Mouse (Mus musculus): ENCODE results near the gene Arfgef3. TPM values are rescaled to one million over a fixed set of nuclear protein-coding genes. Genes with fewer than 3 reads are reported as not detected.
A peak's percentile ranks its signal among the peaks of the same experiment; 100 is the strongest.

Gene Arfgef3
- polyA plus RNA-seq, 1 experiment from 2014 or later = 1.8 TPM

- Histone ChIP-seq H3K9me3 (ENCODE audit: control insufficient read depth, low read length) (no peaks in the 10 kb centered on the region; the same call in 1 of the 2 replicates), H3K4me3 (ENCODE audit: low read length) (no peak overlapping the region), H3K27ac (ENCODE audit: low read length) (no peak overlapping the region), H3K4me2 (ENCODE audit: low read depth, low read length) (no peak overlapping the region), H3K9ac (ENCODE audit: low read depth, low read length) (no peak overlapping the region), H3K36me3 (ENCODE audit: control insufficient read depth, insufficient read depth, low read length) (no peaks in the 10 kb centered on the region), H3K27me3 (replicated peaks; ENCODE audit: control insufficient read depth, insufficient read depth, low read length) (no peaks in the 10 kb centered on the region), H3K4me1 (ENCODE audit: control insufficient read depth, insufficient read depth, low read length) (no peaks in the 10 kb centered on the region)
- no peak for ATAC-seq
- WGBS = 90% methylated on average over 2 of the region's 2 CpGs
These were observed 82.8 kb downstream of the Arfgef3 start for GRCm38 (mm10) chr10:18660998-18661397.

- Histone ChIP-seq H3K9me3 (ENCODE audit: control insufficient read depth, low read length) (no peaks in the 10 kb centered on the region; the same call in 1 of the 2 replicates), H3K9ac (ENCODE audit: low read depth, low read length) (no peak overlapping the region), H3K4me1 (ENCODE audit: control insufficient read depth, insufficient read depth, low read length) (no peaks in the 10 kb centered on the region), H3K4me3 (ENCODE audit: low read length) (no peak overlapping the region), H3K36me3 (ENCODE audit: control insufficient read depth, insufficient read depth, low read length) (no peaks in the 10 kb centered on the region), H3K4me2 (ENCODE audit: low read depth, low read length) (no peak overlapping the region), H3K27me3 (replicated peaks; ENCODE audit: control insufficient read depth, insufficient read depth, low read length) (no peaks in the 10 kb centered on the region), H3K27ac (ENCODE audit: low read length) (no peak overlapping the region)
- 88% methylated on average over 1 of the region's 1 CpGs for WGBS
- ATAC-seq = no peak
These were observed 86.2 kb downstream of the Arfgef3 start for GRCm38 (mm10) chr10:18657588-18657987.

GRCm38 (mm10) chr10:18647069-18647468 is 96.7 kb downstream of the Arfgef3 start:
- WGBS = 71% methylated on average over 1 of the region's 1 CpGs
- ATAC-seq = no peak

GRCm38 (mm10) chr10:18646035-18646434 is 97.7 kb downstream of the Arfgef3 start:
- H3K4me3 ChIP-seq (ENCODE audit: low read length) = no peak overlapping the region
- H3K4me2 ChIP-seq (ENCODE audit: low read depth, low read length) = no peak overlapping the region
- no peaks in the 10 kb centered on the region for H3K36me3 ChIP-seq (ENCODE audit: control insufficient read depth, insufficient read depth, low read length)
- 51% methylated on average over 10 of the region's 10 CpGs for WGBS
- no peaks in the 10 kb centered on the region for H3K27me3 ChIP-seq (replicated peaks; ENCODE audit: control insufficient read depth, insufficient read depth, low read length)
- no peaks in the 10 kb centered on the region; the same call in 1 of the 2 replicates for H3K4me1 ChIP-seq (ENCODE audit: control insufficient read depth, insufficient read depth, low read length)
- peak; percentile 46; the same call in 1 of the 2 replicates for ATAC-seq
- no peak overlapping the region for H3K9ac ChIP-seq (ENCODE audit: low read depth, low read length)
- no peaks in the 10 kb centered on the region for H3K9me3 ChIP-seq (ENCODE audit: control insufficient read depth, low read length)
- no peak overlapping the region for H3K27ac ChIP-seq (ENCODE audit: low read length)

More at GRCm38 (mm10) chr10:18647069-18647468, 96.7 kb downstream of the Arfgef3 start:
- no peak overlapping the region for H3K4me2 ChIP-seq (ENCODE audit: low read depth, low read length)
- no peaks in the 10 kb centered on the region for H3K36me3 ChIP-seq (ENCODE audit: control insufficient read depth, insufficient read depth, low read length)
- H3K4me1 ChIP-seq (ENCODE audit: control insufficient read depth, insufficient read depth, low read length) = no peaks in the 10 kb centered on the region; the same call in 1 of the 2 replicates
- no peak overlapping the region for H3K4me3 ChIP-seq (ENCODE audit: low read length)
- no peaks in the 10 kb centered on the region for H3K27me3 ChIP-seq (replicated peaks; ENCODE audit: control insufficient read depth, insufficient read depth, low read length)
- H3K9me3 ChIP-seq (ENCODE audit: control insufficient read depth, low read length) = no peaks in the 10 kb centered on the region
- H3K9ac ChIP-seq (ENCODE audit: low read depth, low read length) = no peak overlapping the region
- no peak overlapping the region for H3K27ac ChIP-seq (ENCODE audit: low read length)

- no peak for ATAC-seq
- H3K9me3 ChIP-seq (ENCODE audit: control insufficient read depth, low read length) = no peaks in the 10 kb centered on the region
- H3K27me3 ChIP-seq (replicated peaks; ENCODE audit: control insufficient read depth, insufficient read depth, low read length) = no peaks in the 10 kb centered on the region
- no peak overlapping the region for H3K9ac ChIP-seq (ENCODE audit: low read depth, low read length)
- 100% methylated on average over 1 of the region's 1 CpGs for WGBS
- H3K4me1 ChIP-seq (ENCODE audit: control insufficient read depth, insufficient read depth, low read length) = no peaks in the 10 kb centered on the region; the same call in 1 of the 2 replicates
- H3K36me3 ChIP-seq (ENCODE audit: control insufficient read depth, insufficient read depth, low read length) = no peaks in the 10 kb centered on the region
- H3K27ac ChIP-seq (ENCODE audit: low read length) = no peak overlapping the region
- H3K4me2 ChIP-seq (ENCODE audit: low read depth, low read length) = no peak overlapping the region
- no peak overlapping the region for H3K4me3 ChIP-seq (ENCODE audit: low read length)
These were observed 99.4 kb downstream of the Arfgef3 start for GRCm38 (mm10) chr10:18644346-18644745.

- Histone ChIP-seq H3K4me3 (ENCODE audit: low read length) (no peak overlapping the region), H3K27ac (ENCODE audit: low read length) (no peak overlapping the region), H3K9ac (ENCODE audit: low read depth, low read length) (no peak overlapping the region), H3K4me2 (ENCODE audit: low read depth, low read length) (no peak overlapping the region), H3K36me3 (ENCODE audit: control insufficient read depth, insufficient read depth, low read length) (no peaks in the 10 kb centered on the region), H3K4me1 (ENCODE audit: control insufficient read depth, insufficient read depth, low read length) (no peaks in the 10 kb centered on the region; the same call in 1 of the 2 replicates), H3K9me3 (ENCODE audit: control insufficient read depth, low read length) (no peaks in the 10 kb centered on the region), H3K27me3 (replicated peaks; ENCODE audit: control insufficient read depth, insufficient read depth, low read length) (no peaks in the 10 kb centered on the region)
- ATAC-seq = no peak
- 76% methylated on average over 3 of the region's 3 CpGs for WGBS
These were observed 100.2 kb downstream of the Arfgef3 start for GRCm38 (mm10) chr10:18643506-18643905.

- H3K36me3 ChIP-seq (ENCODE audit: control insufficient read depth, insufficient read depth, low read length) = no peaks in the 10 kb centered on the region
- 48% methylated on average over 5 of the region's 5 CpGs for WGBS
- no peaks in the 10 kb centered on the region; the same call in 1 of the 2 replicates for H3K4me1 ChIP-seq (ENCODE audit: control insufficient read depth, insufficient read depth, low read length)
- no peaks in the 10 kb centered on the region for H3K27me3 ChIP-seq (replicated peaks; ENCODE audit: control insufficient read depth, insufficient read depth, low read length)
- no peak overlapping the region for H3K4me3 ChIP-seq (ENCODE audit: low read length)
- no peaks in the 10 kb centered on the region for H3K9me3 ChIP-seq (ENCODE audit: control insufficient read depth, low read length)
- H3K9ac ChIP-seq (ENCODE audit: low read depth, low read length) = no peak overlapping the region
- no peak overlapping the region for H3K27ac ChIP-seq (ENCODE audit: low read length)
- H3K4me2 ChIP-seq (ENCODE audit: low read depth, low read length) = no peak overlapping the region
- no peak for ATAC-seq
These were observed 100.9 kb downstream of the Arfgef3 start for GRCm38 (mm10) chr10:18642854-18643253.

GRCm38 (mm10) chr10:18640596-18640995 is 103.2 kb downstream of the Arfgef3 start:
- Histone ChIP-seq H3K27me3 (replicated peaks; ENCODE audit: control insufficient read depth, insufficient read depth, low read length) (no peaks in the 10 kb centered on the region), H3K9ac (ENCODE audit: low read depth, low read length) (no peak overlapping the region), H3K36me3 (ENCODE audit: control insufficient read depth, insufficient read depth, low read length) (no peaks in the 10 kb centered on the region), H3K4me2 (ENCODE audit: low read depth, low read length) (no peak overlapping the region), H3K9me3 (ENCODE audit: control insufficient read depth, low read length) (no peaks in the 10 kb centered on the region), H3K4me1 (ENCODE audit: control insufficient read depth, insufficient read depth, low read length) (no peaks in the 10 kb centered on the region; the same call in 1 of the 2 replicates), H3K4me3 (ENCODE audit: low read length) (no peak overlapping the region), H3K27ac (ENCODE audit: low read length) (no peak overlapping the region)
- WGBS = 85% methylated on average over 5 of the region's 5 CpGs
- ATAC-seq = no peak

- H3K36me3 ChIP-seq (ENCODE audit: control insufficient read depth, insufficient read depth, low read length) = no peaks in the 10 kb centered on the region
- no peak for ATAC-seq
- no peak overlapping the region for H3K27ac ChIP-seq (ENCODE audit: low read length)
- H3K4me1 ChIP-seq (ENCODE audit: control insufficient read depth, insufficient read depth, low read length) = no peaks in the 10 kb centered on the region
- no peaks in the 10 kb centered on the region for H3K9me3 ChIP-seq (ENCODE audit: control insufficient read depth, low read length)
- H3K9ac ChIP-seq (ENCODE audit: low read depth, low read length) = no peak overlapping the region
- no peak overlapping the region for H3K4me3 ChIP-seq (ENCODE audit: low read length)
- 93% methylated on average over 9 of the region's 9 CpGs for WGBS
- no peaks in the 10 kb centered on the region for H3K27me3 ChIP-seq (replicated peaks; ENCODE audit: control insufficient read depth, insufficient read depth, low read length)
- H3K4me2 ChIP-seq (ENCODE audit: low read depth, low read length) = no peak overlapping the region
These were observed 108.3 kb downstream of the Arfgef3 start for GRCm38 (mm10) chr10:18635450-18635849.

GRCm38 (mm10) chr10:18634405-18634985 is 109.3 kb downstream of the Arfgef3 start:
- no peak overlapping the region for H3K4me2 ChIP-seq (ENCODE audit: low read depth, low read length)
- H3K9ac ChIP-seq (ENCODE audit: low read depth, low read length) = no peak overlapping the region
- no peaks in the 10 kb centered on the region for H3K27me3 ChIP-seq (replicated peaks; ENCODE audit: control insufficient read depth, insufficient read depth, low read length)
- no peak overlapping the region for H3K4me3 ChIP-seq (ENCODE audit: low read length)
- no peak overlapping the region for H3K27ac ChIP-seq (ENCODE audit: low read length)
- WGBS = 82% methylated on average over 7 of the region's 7 CpGs
- no peaks in the 10 kb centered on the region for H3K9me3 ChIP-seq (ENCODE audit: control insufficient read depth, low read length)
- H3K36me3 ChIP-seq (ENCODE audit: control insufficient read depth, insufficient read depth, low read length) = no peaks in the 10 kb centered on the region
- no peaks in the 10 kb centered on the region for H3K4me1 ChIP-seq (ENCODE audit: control insufficient read depth, insufficient read depth, low read length)
- no peak for ATAC-seq

Data from intestine, embryonic 16.5 days (tissue).